In the genomic region with DNA sequence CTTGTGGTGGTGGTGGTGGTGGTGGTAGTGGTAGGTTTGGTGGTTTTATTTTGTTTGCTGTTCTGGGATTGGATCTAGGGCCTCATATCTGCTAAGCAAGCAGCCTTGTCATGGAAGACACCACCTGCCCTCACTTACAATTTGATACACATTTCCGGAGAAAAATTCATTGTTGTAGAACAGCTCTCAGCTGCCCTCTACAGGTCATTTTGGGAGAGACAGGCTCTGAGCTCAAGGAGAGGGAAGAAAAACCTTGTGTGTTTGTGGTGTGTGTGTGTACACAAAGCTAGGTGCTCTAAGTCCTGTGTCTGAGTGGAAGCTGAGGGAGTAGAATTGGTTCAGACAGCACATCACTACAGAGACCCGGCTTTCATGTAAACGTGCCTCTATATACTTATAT, we compare ENCODE assay signal across 10 mouse cellular contexts. TPM values are rescaled to one million over a fixed set of nuclear protein-coding genes. Genes with fewer than 3 reads are reported as not detected.
DNase-seq lines count a peak whose midpoint lies in the region; ATAC-seq and TF ChIP-seq lines count a peak whose summit lies in the region.
"Had no signal": no experiment of that assay in that cellular context is flagged by ENCODE, and none has a peak within 500 bp of the region (broad histone marks: within the 10 kb centered on the region; RNA-seq: fewer than 3 reads in every experiment).

No protein-coding gene starts in this region.

- H3K4me3 ChIP-seq in midbrain, postnatal 0 days (ENCODE audit: low read depth, low read length) = no peak overlapping the region
- H3K4me3 ChIP-seq: erythroblast, embryonic 14.5 days; lung, embryonic 15.5 days had no signal

- no peaks in the 10 kb centered on the region for H3K36me3 ChIP-seq in midbrain, postnatal 0 days (ENCODE audit: insufficient read depth, low read length)
- H3K36me3 ChIP-seq: lung, embryonic 15.5 days had no signal

- H3K9me3 ChIP-seq in midbrain, postnatal 0 days (ENCODE audit: low read length) = no peaks in the 10 kb centered on the region
- H3K9me3 ChIP-seq: lung, embryonic 15.5 days had no signal

- peak overlapping the region; percentile 51; the same call in 1 of the 2 replicates for H3K27ac ChIP-seq in midbrain, postnatal 0 days (ENCODE audit: low read depth, low read length)
- H3K27ac ChIP-seq: lung, embryonic 15.5 days had no signal

- DNase-seq in layer of hippocampus, adult 11-12 months (ENCODE audit: low spot score) = peak; percentile 73
- no peak for DNase-seq in layer of hippocampus, adult 9-11 months
- DNase-seq in MEL-GATA-1-ER (ENCODE audit: extremely low read depth, low read depth) = peak; percentile 60
- DNase-seq in cerebellum, postnatal 14 days = peak; percentile 84 to 90
- peak; percentile 63 for DNase-seq in gastrocnemius, postnatal 10 days
- DNase-seq in layer of hippocampus, postnatal 25 days (ENCODE audit: extremely low spot score in 1 of 2, low spot score in 1 of 2) = peak; percentile 47 to 80
- DNase-seq in midbrain, postnatal 0 days (ENCODE audit: low spot score) = peak; percentile 89
- peak; percentile 83 for DNase-seq in thymus, postnatal 4 days

- ATAC-seq in midbrain, postnatal 0 days (ENCODE audit: low FRiP score) = no peak

- H3K4me2 ChIP-seq in midbrain, postnatal 0 days (ENCODE audit: low read depth, low read length, poor library complexity, severe bottlenecking) = no peak overlapping the region
- H3K4me2 ChIP-seq: lung, embryonic 15.5 days had no signal

- H3K4me1 ChIP-seq in midbrain, postnatal 0 days (ENCODE audit: insufficient read depth, low read length) = 0 out of 2 replicates have a peak, but pooled peaks cover under 1% of the 10 kb centered on the region

- peak; percentile 92 for TF ChIP-seq CTCF in midbrain, postnatal 0 days (IDR thresholded peaks at IDR 0.05)

- no peaks in the 10 kb centered on the region for H3K27me3 ChIP-seq in midbrain, postnatal 0 days (ENCODE audit: insufficient read depth, low read length)
- H3K27me3 ChIP-seq: lung, embryonic 15.5 days had no signal

- WGBS in midbrain, postnatal 0 days = 3% methylated on average over 3 of the region's 3 CpGs

- H3K9ac ChIP-seq in midbrain, postnatal 0 days (replicated peaks; ENCODE audit: low read length, poor library complexity, severe bottlenecking) = no peak overlapping the region
- H3K9ac ChIP-seq: lung, embryonic 15.5 days had no signal

RNA-seq across cellular contexts. Expression of gene Cox5a, which starts 4.0 kb away (rescaled TPM):
- total RNA-seq in gastrocnemius, postnatal 10 days (2021) = 1,000 to 10,000 TPM in 1 of 2 experiments, 100 to 1,000 TPM in 1; 862 to 1,077 TPM
- 100 to 1,000 TPM; 389 to 459 TPM for total RNA-seq in layer of hippocampus, postnatal 25 days (2021)
- total RNA-seq in midbrain, postnatal 0 days (2014; rRNA removed) = 250 and 266 TPM in 2 replicates
- 1,115 and 1,120 TPM in 2 replicates for polyA plus RNA-seq in midbrain, postnatal 0 days (2015; fragmentation: Nextera tagmentation; extraction: Ambion mirVana)

RNA-seq across cellular contexts. Expression of gene Rpp25, which starts 13.3 kb away (rescaled TPM):
- total RNA-seq in gastrocnemius, postnatal 10 days (2021) = not detected
- 10 to 100 TPM; 10.9 to 13.2 TPM for total RNA-seq in layer of hippocampus, postnatal 25 days (2021)
- total RNA-seq in midbrain, postnatal 0 days (2014; rRNA removed) = 24.2 and 24.8 TPM in 2 replicates
- 26.5 and 34.5 TPM in 2 replicates for polyA plus RNA-seq in midbrain, postnatal 0 days (2015; fragmentation: Nextera tagmentation; extraction: Ambion mirVana)
- polyA plus RNA-seq: erythroblast, embryonic 14.5 days had no signal

RNA-seq across cellular contexts. Expression of gene Fam219b, which starts 20.2 kb away (rescaled TPM):
- 1 to 10 TPM; 9.1 to 9.2 TPM for total RNA-seq in gastrocnemius, postnatal 10 days (2021)
- total RNA-seq in layer of hippocampus, postnatal 25 days (2021) = 10 to 100 TPM; 21.5 to 22.5 TPM
- 20.6 and 29.7 TPM in 2 replicates for total RNA-seq in midbrain, postnatal 0 days (2014; rRNA removed)
- 24.8 and 25.6 TPM in 2 replicates for polyA plus RNA-seq in midbrain, postnatal 0 days (2015; fragmentation: Nextera tagmentation; extraction: Ambion mirVana)

RNA-seq across cellular contexts. Expression of gene Mpi, which starts 35.5 kb away (rescaled TPM):
- total RNA-seq in gastrocnemius, postnatal 10 days (2021) = 10 to 100 TPM; 87.2 to 96.9 TPM
- 10 to 100 TPM; 69.5 to 76.0 TPM for total RNA-seq in layer of hippocampus, postnatal 25 days (2021)
- 60.5 and 71.9 TPM in 2 replicates for total RNA-seq in midbrain, postnatal 0 days (2014; rRNA removed)
- 57.2 and 61.2 TPM in 2 replicates for polyA plus RNA-seq in midbrain, postnatal 0 days (2015; fragmentation: Nextera tagmentation; extraction: Ambion mirVana)

RNA-seq across cellular contexts. Expression of gene Scamp2, which starts 43.6 kb away (rescaled TPM):
- 10 to 100 TPM; 52.5 to 56.3 TPM for total RNA-seq in gastrocnemius, postnatal 10 days (2021)
- 10 to 100 TPM; 26.2 TPM for total RNA-seq in layer of hippocampus, postnatal 25 days (2021)
- 34.5 and 47.4 TPM in 2 replicates for total RNA-seq in midbrain, postnatal 0 days (2014; rRNA removed)
- polyA plus RNA-seq in midbrain, postnatal 0 days (2015; fragmentation: Nextera tagmentation; extraction: Ambion mirVana) = 41.1 and 41.2 TPM in 2 replicates

Comparison
In these comparisons a context has a peak if more than half of its experiments do, and no peak if none do; other contexts are left out.
1. RNA of gene Rpp25, which starts 13.3 kb away (total RNA-seq): 24.2 to 24.8 TPM in midbrain, postnatal 0 days and 10.9 to 13.2 TPM in layer of hippocampus, postnatal 25 days; not detected in gastrocnemius, postnatal 10 days; every median in the first group is over 10 times any median in the second.